Mouse (Mus musculus): ENCODE measurements at regions not wholly inside any gene's neighbourhood (a gene's known extent, or its start where the extent isn't known, plus 50 kb on each side); places are given as distances from the start of the nearest gene placed in this dataset.
"Not testable (repeated sequence)": the region's sequence is repeated elsewhere in the genome, so short reads cannot be mapped to it uniquely, and the experiment has no call there.

DNA sequence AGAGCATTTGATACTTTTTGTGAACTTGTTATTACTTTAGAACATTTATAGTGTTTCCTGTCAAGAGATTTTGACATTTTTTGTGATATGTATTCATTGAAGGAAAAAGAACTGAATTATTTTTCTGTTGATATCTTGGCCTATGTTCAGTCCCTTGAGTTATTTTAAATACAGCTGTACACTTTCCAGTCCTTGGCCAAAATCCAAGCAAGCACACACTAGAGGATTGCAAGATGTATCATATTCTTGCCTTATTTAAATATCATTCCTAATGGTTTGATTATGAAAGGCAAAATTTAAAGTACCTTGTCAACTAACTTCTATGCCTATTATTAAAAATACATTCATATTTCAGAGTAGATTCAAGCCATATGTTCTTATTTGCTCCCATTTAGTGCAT is 397.9 kb upstream of the Fign start:
- no peak for DNase-seq
- TF ChIP-seq CTCF (IDR thresholded peaks at IDR 0.05) = no peak
- Histone ChIP-seq H3K4me3 (no peak overlapping the region), H3K27ac (no peak overlapping the region)
- intact Hi-C loops (cut with DNase I) = no loop called here

DNA sequence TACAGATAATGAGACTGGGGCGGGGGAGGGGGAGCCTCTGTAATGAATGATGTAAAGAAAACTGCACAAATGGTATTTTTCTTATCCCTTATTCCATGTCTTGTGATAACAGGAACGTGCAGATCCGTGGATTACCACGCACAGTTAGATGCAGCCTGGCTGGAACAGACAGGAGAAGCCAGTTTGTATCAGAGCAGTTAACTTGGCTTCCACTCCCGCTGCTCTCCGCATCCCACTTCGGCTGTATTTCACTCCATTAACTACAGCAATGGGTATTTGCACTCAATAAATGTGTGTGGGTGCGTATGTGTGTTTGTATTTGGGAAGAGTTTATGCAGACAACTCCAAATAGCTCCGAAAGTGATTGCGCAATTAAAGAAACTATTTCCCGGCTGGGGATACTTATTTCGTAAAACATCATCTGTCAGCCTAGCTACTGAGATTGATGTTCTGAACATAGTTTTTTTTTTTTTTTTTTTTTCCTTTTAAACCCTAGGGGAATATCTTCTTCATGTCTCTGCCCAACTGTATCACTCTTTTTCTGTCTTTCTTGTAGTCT is 368.7 kb upstream of the Fign start:
- no peak for TF ChIP-seq CTCF (IDR thresholded peaks at IDR 0.05)
- no peak for DNase-seq
- H3K27ac ChIP-seq = no peak overlapping the region
- intact Hi-C loops (cut with DNase I) = no loop called here
- no peak overlapping the region for H3K4me3 ChIP-seq

GRCm38 (mm10) chr2:64462466-64463114 is 364.8 kb upstream of the Fign start:
- intact Hi-C loops (cut with DNase I) = no loop called here
- DNase-seq = no peak
- Histone ChIP-seq H3K27ac (no peak overlapping the region), H3K4me3 (no peak overlapping the region)
- no peak for TF ChIP-seq CTCF (IDR thresholded peaks at IDR 0.05)

DNA sequence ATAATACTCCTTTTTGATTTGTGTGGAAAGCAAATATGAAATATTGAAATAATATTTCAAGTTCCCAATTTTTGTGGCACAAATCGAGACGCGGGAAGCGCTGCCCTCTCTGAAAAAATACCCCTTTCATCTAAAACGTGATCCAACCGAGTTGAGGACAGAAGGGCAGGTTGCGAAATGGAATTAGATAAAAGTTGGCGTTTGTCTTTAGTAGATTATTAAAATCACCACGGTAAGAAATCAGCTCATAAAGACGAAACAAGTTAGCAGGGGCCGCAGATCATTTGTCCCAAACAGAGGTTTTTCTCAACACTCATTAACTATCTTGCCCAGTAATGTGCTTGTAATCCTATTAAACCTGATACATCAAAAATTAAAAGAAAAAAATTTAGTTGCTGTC is 364.2 kb upstream of the Fign start:
- intact Hi-C loops (cut with DNase I) = no loop called here
- Histone ChIP-seq H3K27ac (no peak overlapping the region), H3K4me3 (no peak overlapping the region)
- DNase-seq = no peak
- no peak for TF ChIP-seq CTCF (IDR thresholded peaks at IDR 0.05)

DNA sequence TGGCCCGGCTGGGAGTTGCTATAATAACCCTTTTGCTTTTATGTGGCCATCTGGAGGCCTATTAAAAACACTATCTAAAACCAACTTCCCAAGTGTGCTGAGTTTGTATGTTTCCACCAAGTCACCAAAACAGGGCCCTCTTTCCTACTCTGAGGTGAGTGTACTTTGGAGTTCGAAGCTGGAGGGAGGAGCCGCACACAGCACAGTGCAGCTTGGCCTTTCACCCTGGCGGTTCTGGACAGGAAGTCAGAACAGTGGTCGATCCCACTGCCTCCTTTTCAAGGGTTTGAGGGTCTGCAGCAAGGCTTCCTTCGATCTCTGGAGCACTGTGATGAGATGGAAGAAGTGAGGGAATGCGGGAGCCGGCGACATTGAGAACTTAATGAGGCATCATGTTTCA is 363.8 kb upstream of the Fign start:
- no peak overlapping the region for H3K27ac ChIP-seq
- H3K4me3 ChIP-seq = no peak overlapping the region
- no peak for TF ChIP-seq CTCF (IDR thresholded peaks at IDR 0.05)
- intact Hi-C loops (cut with DNase I) = no loop called here
- DNase-seq = no peak

DNA sequence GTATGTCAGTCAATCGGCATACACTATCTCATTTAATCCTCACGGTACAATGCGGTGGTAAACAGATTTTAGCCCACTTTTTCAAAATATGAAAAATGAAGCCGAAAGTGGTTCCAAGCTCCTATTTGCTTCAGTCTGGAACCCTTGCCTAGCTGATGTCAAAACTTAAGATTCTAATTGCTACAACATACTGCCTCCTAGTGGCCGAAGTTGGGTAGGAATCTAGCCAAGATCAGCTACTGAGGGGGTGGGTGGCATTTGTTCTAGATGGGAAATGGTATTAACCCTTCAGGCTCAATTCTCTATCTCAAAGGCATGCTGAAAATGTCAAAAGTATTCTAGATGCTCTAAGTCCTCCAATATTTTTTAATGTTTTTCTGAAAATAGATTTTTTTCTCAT is 360.3 kb upstream of the Fign start:
- no peak for DNase-seq

DNA sequence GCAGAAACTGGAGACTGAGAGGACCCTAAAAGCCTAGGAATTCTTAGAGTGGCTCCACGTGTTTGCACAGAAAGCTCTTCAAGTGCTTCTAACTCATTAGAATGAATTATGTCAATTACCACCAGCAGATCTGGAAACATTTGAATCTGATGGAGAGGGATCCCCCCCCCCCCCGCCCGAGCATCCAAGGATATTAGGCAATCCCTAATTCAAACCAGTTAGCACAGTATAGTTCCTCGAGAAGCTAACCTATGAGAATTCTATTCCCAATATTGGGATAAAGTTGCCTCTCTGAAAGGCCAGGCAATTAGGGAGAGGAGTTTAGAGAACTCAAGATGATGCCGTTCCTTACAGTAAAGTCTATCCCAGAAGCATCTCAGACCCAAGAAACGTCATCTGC is 354.9 kb upstream of the Fign start:
- DNase-seq = no peak
- intact Hi-C loops (cut with DNase I) = no loop called here
- TF ChIP-seq CTCF (IDR thresholded peaks at IDR 0.05) = no peak
- Histone ChIP-seq H3K4me3 (no peak overlapping the region), H3K27ac (no peak overlapping the region)

More for the DNA sequence above, 360.3 kb upstream of the Fign start:
- peak; percentile 60 for TF ChIP-seq CTCF (IDR thresholded peaks at IDR 0.05)
- intact Hi-C loops (cut with DNase I) = no loop called here
- Histone ChIP-seq H3K4me3 (no peak overlapping the region), H3K27ac (no peak overlapping the region)

DNA sequence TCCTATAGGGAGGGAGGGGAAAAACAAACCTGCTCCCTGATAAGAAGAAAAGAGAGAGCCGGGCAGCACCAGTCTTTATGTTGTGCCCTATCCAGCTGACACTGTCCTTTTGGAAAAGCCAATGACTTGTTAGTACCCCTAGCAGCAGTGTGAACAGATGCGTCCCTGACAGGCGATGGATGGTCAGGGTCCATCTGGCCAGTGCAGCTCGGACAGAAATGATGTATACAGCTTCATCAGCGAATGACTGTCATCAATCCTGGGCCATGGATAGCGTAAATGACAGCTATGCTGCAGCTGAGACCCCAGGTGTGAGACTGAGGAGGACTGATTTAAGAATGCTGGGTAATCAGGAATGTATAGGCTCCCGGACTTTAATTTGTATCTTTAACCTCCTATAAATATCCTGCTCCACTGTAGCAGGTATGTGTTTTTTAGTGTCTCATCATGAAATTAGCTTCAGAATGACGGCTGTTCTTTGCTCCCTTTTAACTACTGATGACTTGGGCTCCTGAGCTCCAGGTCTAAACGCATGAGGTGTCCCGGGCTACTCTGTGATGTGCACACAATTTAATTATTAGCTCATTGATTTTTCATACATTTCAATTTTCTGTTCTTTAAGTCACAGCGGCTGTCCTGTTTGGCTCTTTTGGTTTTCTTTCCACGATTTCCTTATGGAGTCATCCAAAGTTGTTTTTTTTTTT is 353.9 kb upstream of the Fign start:
- DNase-seq = no peak
- H3K27ac ChIP-seq = no peak overlapping the region
- TF ChIP-seq CTCF (IDR thresholded peaks at IDR 0.05) = no peak
- intact Hi-C loops (cut with DNase I) = no loop called here
- no peak overlapping the region for H3K4me3 ChIP-seq

DNA sequence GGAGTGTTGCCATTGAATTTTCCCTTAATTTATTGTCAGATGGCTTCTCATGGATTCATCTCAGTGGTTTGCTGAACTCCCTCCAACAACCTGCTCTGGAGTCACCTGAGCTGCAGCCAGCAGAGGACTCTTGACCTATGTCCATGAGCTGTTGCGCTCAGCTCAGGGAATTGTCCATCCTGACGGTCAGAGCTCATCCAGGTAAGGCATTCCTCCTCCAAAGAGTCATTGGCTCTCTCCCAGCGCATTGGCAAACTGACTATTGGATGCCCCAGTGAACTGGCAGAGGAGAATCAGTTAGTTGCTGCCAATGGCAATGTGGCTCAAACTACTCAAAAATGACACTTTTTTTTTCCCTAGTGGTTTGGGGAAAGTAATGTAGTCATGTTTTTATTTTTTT is 345.3 kb upstream of the Fign start:
- Histone ChIP-seq H3K27ac (no peak overlapping the region), H3K4me3 (no peak overlapping the region)
- DNase-seq = no peak
- intact Hi-C loops (cut with DNase I) = no loop called here
- no peak for TF ChIP-seq CTCF (IDR thresholded peaks at IDR 0.05)

- no peak overlapping the region for H3K27ac ChIP-seq
- DNase-seq = no peak
- intact Hi-C loops (cut with DNase I) = no loop called here
- no peak overlapping the region for H3K4me3 ChIP-seq
- no peak for TF ChIP-seq CTCF (IDR thresholded peaks at IDR 0.05)
Observed at GRCm38 (mm10) chr2:64440961-64441360, 343.1 kb upstream of the Fign start.

DNA sequence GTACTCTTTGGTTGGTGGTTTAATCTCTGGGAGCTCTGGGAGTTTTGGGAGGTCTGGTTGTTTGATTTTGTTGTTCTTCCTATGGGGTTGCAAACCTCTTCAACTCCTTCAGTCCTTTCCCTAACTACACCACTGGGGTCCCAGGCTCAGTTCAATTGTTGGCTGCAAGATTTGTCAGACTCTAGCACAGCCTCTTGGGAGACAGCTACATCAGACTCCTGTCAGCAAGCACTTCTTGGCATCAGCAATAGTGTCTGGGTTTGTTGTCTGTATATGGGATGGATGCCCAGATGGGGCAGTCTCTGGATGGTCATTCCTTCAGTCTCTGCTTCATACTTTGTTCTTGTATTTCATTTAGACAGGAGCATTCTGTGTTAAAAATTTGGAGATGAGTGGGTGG is 319.3 kb upstream of the Fign start:
- H3K27ac ChIP-seq; DNase-seq; H3K4me3 ChIP-seq; intact Hi-C loops (cut with DNase I): not testable (repeated sequence)

GRCm38 (mm10) chr2:64413846-64414245 is 316.0 kb upstream of the Fign start:
- TF ChIP-seq CTCF (IDR thresholded peaks at IDR 0.05) = no peak

GRCm38 (mm10) chr2:64413263-64413662 is 315.4 kb upstream of the Fign start:
- Histone ChIP-seq H3K27ac (no peak overlapping the region), H3K4me3 (no peak overlapping the region)
- no peak for DNase-seq
- TF ChIP-seq CTCF (IDR thresholded peaks at IDR 0.05) = no peak
- intact Hi-C loops (cut with DNase I) = no loop called here

More at GRCm38 (mm10) chr2:64413846-64414245, 316.0 kb upstream of the Fign start:
- Histone ChIP-seq H3K27ac (no peak overlapping the region), H3K4me3 (no peak overlapping the region)
- DNase-seq = no peak
- intact Hi-C loops (cut with DNase I) = no loop called here

DNA sequence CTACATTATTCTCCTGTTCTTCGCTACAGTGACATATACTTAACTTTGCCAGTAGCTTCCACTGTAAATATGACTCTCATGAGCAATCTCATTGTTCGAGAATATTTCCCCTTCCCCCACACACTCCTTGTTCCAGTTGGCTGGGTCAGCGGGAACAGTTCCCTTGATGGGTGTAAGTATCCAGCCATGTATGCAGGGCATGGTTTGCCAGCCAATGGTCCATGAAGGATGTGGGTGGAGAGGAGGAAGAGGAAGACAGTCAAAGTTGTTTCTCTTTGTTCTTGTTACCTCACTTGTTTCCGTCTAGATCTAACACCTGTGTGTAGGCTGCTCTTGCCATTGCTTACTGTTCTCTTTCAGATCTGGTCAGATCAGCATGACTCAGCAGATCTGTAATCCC is 298.1 kb upstream of the Fign start:
- H3K27ac ChIP-seq = no peak overlapping the region
- intact Hi-C loops (cut with DNase I) = no loop called here
- no peak for DNase-seq
- TF ChIP-seq CTCF (IDR thresholded peaks at IDR 0.05) = no peak
- H3K4me3 ChIP-seq = no peak overlapping the region

Measured in gastrocnemius, adult 2 months (tissue).